Mouse (Mus musculus): ENCODE data around the gene Camsap3.

Gene Camsap3

DNA sequence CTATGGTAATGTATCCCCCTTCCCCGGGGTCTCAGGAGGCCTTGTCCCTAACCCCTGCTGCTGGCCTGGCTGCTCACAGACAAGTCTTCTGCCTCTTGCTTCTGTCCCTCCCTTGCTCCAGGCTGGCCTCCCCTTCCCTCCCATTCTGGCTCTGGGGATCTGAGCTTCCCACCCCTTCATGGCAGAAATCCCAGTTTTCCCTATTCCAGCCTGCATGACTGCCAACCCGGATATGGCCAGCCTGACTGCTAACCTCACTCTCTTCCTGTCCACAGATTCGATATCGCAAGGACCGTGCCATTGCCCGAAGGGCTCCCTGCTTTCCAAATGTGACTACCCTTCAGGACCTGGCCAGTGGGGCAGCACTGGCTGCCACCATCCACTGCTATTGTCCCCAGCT is 13.3 kb downstream of the Camsap3 start:
- in situ Hi-C loops (cut with MboI, MseI) = no loop called here

DNA sequence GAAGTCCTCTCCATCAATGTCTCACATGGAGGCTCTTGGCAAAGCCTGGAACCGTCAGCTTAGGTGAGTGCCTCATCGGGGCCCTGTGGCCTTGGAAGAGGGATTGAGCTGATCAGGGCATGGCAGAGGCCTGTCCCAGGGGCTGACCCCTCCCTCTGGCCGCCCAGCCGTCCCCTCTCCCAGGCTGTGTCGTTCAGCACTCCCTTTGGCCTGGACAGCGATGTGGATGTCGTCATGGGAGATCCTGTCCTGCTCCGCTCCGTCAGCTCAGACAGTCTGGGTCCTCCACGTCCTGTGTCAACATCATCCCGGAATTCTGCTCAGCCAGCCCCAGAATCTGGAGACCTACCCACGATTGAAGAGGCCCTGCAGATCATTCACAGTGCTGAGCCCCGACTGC is 16.3 kb downstream of the Camsap3 start:
- in situ Hi-C loops (cut with MboI, MseI) = no loop called here

DNA sequence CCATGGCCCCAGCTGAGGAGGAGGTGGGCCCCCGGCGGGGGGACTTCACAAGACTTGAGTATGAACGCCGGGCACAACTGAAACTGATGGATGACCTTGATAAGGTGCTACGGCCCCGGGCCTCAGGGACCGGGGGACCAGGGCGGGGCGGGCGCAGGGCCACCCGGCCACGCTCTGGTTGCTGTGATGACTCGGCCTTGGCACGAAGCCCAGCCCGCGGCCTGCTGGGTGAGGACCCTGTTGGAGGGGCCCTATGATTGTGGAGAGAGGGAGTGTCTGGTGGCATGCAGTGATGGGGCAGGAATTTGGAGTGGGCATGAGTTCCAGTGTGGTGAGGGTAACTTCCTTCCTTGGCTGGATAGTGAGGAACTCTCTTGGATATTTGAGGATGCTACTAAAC is 19.5 kb downstream of the Camsap3 start:
- in situ Hi-C loops (cut with MboI, MseI) = no loop called here

DNA sequence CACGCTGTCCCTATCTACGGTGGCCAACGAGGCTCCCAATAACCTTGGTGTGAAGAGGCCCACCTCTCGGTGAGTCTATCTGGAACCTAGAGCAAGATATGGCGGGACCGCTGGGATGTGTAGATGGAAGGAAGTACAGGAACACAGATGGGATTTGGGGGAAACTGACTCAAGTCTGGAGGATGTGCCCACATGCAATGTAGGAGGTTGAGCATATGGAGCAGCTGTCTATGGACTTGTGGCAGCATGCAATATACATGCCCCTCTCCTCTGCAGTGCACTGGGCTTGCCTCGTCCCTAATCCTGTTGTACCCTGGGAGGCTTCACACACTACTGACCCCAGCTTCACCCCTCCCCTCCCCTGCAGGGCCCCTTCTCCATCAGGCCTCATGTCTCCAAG is 20.7 kb downstream of the Camsap3 start:
- in situ Hi-C loops (cut with MboI, MseI) = no loop called here

DNA sequence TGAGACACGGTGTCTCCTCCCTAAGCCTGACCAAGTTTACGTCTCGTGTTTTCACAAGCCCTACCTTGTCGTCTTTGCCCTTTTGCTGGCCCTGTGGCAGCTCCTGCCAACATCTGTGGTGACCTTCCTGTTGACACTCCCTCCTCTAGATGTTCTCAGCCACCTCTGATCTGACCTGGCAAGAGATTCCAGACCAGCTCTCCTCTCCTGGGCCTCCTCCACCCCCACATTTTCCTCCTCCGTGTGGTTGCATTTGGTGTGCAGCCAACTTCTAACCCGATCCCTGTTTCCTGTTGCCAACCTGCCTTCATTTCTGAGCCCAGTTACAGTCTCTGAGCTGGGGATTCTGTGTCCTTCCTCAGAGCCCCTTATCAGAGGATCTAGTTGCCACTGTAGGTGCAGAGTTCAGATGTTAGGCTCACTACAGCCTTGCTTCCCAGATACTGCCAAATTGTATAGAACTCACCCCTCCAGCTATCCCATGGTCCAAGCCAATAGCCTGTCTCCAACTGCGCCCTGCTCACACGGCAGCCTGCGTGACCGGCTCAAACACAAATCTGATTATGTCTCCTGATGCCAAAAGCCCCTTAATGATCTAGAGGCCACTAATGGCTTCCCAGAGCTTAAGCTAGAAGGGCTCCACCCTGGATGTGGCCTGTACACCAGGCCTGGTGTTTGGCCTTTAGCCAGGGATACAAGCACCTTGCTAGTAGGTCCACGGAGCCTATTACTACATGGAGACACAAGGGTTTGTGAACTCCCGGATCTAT is 22.1 kb downstream of the Camsap3 start:
- in situ Hi-C loops (cut with MboI, MseI) = no loop called here

DNA sequence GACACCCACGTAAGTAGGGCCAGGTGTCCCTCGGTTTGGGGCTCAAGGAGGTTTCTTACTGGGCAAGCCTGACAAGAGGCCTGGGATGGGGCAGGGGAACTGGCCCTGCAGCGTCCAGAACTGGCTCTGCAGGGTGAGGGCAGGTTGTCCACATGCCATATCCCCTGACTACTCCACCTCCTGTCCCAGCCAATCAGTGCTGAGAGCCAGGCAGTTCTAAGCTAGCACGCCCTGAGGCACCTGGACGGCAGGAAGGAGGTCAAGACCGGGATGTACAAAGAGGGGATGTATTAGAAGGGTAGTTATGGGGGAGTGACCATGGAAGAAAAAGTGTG is 22.7 kb downstream of the Camsap3 start:
- in situ Hi-C loops (cut with MboI, MseI) = no loop called here

DNA sequence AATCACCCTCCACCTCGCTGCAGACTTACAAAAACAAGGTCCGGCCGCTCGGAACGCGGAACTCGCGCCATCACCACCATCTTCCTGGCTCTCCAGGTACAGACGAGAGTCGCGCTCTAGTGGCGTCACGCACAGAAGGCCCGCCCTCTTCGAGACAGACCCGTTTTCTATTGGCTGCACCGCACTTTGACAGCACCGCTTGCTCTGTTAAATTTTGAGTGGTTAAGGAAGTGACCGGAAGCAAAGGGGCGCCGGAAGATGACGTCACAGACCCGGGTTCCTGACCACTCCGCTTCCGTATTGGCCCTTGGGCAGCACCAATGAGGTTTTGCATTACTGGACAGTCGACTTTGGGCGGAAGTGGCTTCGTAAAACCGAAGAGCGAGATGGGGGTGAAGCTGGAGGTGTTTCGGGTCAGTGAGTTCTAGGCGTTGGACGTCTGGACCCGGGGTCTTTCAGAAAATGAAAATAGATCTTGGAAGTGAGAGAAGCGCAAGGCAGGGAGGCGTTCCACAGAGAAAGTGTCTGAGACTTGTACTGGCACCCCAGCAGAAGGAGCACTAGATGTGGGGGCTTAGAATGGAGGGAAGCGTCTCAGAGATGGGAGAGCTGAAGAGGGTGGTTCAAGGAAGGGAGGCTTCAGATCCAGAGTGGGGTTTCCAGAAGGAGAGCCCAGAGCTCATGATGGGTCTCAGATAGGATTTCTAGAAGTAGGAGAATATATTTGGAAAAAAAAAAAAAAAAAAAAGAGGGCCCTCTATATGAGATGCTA is 34.3 kb downstream of the Camsap3 start, which contains the start of the genes Xab2 and Pet100:
TSS of gene Xab2 (minus strand) at position 118 of the 772 bp plus-strand sequence.
TSS of gene Pet100 (plus strand) at position 350 of the 772 bp plus-strand sequence.
- in situ Hi-C loops (cut with MboI, MseI) = loop anchor here in 1 of 2 experiments (5.0 to 10.0 kb wide), 2 partner anchors 117 to 546 kb away; partner anchors contain the start of genes Evi5l and Mcoln1

DNA sequence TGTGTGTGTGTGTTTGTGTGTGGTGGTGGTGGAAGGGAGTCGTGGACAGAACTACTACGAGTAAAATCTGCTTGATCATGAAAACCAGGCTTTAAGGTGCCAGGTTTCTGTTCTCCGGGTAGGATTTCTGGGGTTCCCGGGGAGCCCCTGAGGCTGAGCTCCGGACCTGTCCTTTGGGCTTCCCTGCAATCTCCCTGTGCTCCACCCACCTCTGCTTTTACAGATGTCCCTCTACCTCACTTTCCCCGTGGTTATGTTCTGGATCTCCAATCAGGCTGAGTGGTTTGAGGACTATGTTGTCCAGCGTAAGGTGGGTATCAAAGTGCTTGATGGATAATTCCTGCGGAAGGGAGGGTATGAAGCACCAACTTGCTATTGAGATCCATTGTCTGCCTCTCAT is 35.0 kb downstream of the Camsap3 start:
- in situ Hi-C loops (cut with MboI, MseI) = loop anchor here in 1 of 2 experiments (5.0 to 10.0 kb wide), 2 partner anchors 117 to 545 kb away; partner anchors contain the start of genes Evi5l and Mcoln1

DNA sequence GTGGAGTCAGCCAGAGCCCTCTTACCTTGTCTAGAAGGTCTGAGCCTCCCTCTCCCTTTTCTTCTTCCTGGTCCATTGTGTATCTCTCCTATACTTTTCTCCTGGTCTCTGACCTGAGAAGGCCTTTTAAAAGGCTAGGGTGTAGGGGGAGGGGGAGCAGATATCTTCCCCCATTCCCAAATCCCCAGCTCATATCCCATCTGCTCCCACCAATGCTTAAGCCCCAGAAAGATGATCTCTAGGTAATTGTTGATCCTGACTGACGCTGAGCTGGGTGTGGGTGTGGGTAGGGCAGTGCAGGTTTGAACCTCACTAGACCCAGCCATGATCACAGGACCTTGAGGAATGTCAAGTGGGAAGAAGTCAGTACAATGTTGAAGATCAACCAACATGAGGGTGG is 38.4 kb downstream of the Camsap3 start, which contains the start of gene Pcp2:
TSS of gene Pcp2 (minus strand) at position 101 of the 400 bp plus-strand sequence.
- in situ Hi-C loops (cut with MboI, MseI) = loop anchor here in 1 of 2 experiments (10.0 kb wide), 1 partner anchor 121 kb away; the partner anchor contains the start of gene Mcoln1

DNA sequence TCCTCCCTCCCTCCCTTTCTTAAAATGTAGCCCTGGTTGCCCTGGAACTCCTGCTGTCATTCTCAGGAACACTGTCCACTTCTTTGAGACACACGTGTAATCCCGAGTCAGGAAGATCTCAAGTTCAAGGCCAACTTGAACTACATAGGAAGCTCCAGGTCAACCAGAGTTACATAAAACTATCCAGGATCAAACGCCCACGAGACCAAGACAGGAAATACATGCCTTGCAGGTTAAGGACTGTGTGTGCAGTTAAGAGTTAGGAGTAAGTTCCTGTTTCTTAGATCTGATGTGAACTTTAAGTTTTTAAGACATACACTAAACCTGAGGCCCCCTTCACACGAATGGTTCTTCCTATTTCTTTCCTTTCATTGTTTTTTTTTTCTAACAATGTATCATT is 39.9 kb downstream of the Camsap3 start:
- in situ Hi-C loops (cut with MboI, MseI) = loop anchor here in 1 of 2 experiments (10.0 kb wide), 1 partner anchor 122 kb away; the partner anchor contains the start of gene Mcoln1

DNA sequence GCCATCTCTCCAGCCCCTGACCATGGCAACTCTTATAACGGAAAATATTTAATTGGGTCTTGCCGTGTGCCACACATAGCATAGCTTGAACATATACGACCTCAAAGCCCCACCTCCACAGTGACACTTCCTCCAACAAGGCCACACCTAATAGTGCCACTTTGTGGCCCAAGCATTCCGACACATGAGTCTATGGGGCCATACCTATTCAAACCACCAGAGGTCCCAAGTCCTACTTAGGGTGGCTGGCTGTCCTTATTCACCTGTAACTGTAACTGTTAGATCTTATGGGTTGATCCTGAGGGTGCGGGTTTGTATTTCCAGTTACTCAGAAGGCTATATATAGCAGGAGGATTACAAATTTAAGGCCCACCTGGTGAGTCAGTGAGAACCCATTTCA is 40.9 kb downstream of the Camsap3 start:
- in situ Hi-C loops (cut with MboI, MseI) = loop anchor here in 1 of 2 experiments (10.0 kb wide), 1 partner anchor 123 kb away; the partner anchor contains the start of gene Mcoln1

DNA sequence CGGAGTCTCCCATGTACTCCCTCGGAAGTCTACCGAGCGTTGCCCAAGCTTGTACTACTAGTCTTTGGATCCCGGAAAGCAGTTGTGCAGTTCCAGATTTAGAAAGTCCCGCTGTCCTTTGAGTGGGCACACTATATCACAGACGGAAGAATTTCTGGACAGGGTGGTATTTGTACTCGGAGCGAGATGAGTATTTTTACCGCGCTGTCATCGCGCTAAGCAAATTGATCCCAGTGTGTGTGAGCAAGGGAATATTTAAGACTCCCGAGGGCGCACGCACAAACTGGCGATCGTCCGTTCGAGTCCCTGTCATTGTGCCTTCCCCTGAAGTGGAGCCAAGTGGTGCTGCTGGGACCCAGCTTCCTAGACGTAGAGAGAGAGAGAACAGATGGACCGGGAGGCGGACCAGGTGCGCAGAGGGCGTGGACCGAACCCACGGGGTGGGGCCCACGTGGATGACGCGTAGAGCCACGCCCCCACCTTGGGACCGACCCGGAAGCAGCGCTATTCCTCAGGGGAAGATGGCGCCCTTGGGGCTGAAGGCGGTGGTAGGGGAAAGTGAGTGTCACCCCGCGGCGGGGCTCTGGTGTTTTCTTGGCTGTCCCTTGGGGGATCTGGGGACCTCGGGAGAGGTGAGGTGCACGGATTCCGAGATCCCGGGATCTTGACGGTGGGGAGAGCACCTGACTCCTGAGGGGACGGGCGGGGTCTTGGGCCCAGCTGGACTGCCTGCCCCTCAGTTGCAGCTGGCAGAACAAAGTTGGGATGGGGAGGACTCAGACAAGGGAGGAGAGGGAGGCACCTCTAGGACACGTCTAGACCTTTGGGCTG is 43.8 kb downstream of the Camsap3 start, which contains the start of gene Stxbp2:
TSS of gene Stxbp2 (plus strand) at position 309 of the 831 bp plus-strand sequence.
- in situ Hi-C loops (cut with MboI, MseI) = loop anchor here (5.0 to 10.0 kb wide), 4 partner anchors 41 to 1044 kb away; partner anchors contain the start of genes Evi5l (in 1 of the 2), Fcor (in 1 of the 2), Gm49320 (in 1 of the 2) and Map2k7 (in 1 of the 2)

DNA sequence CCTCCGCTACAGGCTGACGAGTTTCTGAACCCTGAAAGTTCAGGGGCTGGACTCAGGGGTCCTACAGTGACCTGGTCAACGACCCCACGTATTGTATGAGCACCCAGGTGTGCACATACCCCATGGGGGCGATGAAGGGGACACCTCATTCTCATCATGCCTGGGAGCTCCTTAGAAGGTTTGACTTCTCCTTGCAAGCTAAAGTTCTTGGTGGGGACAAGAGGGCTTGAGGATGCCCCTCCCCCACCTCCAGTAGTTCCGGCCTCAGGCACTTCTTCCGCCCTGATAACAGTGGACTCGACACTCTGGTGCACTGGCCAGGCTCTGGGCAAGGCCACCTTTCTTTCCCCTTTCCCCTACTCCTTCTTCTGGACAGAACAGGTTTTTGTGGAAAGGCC is 44.4 kb downstream of the Camsap3 start:
- in situ Hi-C loops (cut with MboI, MseI) = loop anchor here (5.0 to 10.0 kb wide), 4 partner anchors 41 to 1043 kb away; partner anchors contain the start of genes Evi5l (in 1 of the 2), Fcor (in 1 of the 2), Gm49320 (in 1 of the 2) and Map2k7 (in 1 of the 2)

DNA sequence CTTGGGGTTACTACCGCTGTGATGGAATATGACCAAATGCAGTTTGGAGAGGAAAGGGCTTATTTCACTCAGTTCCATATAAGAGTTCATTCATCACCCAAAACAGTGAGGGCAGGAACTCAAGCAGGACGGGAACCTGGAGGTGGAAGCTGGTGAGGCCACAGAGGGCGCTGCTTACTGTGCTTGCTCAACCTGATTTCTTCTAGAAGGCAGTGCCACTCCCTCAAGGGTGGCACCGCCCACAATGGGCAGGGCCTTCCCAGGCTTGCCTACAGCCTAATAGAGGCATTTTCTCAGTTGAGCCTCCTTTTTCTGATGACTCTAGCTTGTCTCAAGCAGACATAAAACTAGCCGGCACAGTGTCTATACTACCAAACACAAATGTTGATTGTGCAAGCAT is 58.7 kb downstream of the Camsap3 start:
- in situ Hi-C loops (cut with MboI, MseI) = no loop called here

DNA sequence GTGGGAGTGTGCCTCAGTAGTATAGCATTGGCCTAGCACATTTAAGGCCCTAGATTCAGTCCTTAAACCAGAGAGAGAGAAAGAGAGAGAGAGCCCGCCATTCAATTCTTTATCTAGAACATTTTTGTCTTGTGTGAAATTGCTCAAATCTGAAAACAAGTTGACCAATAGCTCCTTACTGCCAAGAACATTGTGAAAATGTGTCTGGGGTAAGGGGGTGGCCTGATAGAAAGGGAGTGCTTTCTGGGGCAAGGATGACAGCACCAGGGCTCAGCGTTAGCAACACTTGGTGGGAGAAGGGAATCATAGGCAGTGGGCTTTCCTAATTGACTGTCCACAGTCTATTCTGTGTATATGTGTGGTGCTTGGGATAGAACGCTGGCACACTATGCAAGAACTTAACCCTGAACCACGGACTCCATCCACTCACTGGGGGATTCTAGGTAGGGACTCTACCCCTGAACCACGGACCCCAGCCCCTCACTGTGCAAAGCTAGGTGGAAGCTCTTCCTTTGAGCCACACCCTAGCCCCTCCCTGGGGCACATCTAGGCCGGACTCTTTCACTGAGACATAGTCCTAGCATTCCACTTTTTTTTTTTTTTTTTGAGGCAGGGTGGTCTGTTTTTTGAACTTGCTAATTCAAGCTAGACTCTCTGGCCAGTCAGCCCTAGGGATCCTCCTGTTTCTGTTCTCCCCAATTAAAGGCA is 59.9 kb downstream of the Camsap3 start:
- in situ Hi-C loops (cut with MboI, MseI) = no loop called here

DNA sequence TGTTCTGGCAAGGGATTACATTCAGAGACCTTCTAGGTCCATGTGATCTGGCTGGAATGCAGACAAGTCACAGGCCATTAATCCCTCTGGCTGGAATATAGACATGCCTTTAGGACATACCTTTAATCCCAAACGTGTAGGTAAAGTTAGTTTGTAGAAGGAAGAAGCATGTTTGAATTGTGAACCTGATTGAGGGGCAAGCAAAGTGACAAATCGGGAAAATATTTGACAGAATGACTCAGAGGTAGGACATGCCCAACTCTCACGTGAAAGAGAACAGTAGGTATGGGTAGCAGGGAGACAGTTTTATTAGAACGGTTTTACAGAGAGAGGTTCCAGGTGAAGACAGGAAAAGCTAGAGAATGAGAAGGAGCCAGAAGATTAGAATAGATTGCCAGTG is 60.5 kb downstream of the Camsap3 start:
- in situ Hi-C loops (cut with MboI, MseI) = no loop called here

DNA sequence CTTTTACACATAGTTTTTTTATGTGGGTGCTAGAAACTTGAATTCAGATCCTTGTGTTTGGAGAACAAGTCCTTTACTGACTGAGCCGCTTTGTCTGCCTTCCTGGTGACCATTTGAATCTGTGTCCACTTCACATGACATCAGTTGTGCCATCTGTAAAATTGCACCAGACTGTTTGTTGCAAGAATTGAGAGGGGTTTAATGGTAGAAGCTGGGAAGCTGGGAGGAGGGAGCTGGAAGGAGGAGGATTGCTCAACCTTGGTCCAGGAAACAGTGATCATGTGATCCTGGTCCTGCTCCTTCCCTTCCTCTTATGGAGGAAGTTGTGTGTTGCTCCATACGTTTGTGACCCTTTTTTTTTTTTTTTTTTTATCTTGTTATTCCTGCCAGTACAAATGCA is 61.2 kb downstream of the Camsap3 start:
- in situ Hi-C loops (cut with MboI, MseI) = no loop called here

DNA sequence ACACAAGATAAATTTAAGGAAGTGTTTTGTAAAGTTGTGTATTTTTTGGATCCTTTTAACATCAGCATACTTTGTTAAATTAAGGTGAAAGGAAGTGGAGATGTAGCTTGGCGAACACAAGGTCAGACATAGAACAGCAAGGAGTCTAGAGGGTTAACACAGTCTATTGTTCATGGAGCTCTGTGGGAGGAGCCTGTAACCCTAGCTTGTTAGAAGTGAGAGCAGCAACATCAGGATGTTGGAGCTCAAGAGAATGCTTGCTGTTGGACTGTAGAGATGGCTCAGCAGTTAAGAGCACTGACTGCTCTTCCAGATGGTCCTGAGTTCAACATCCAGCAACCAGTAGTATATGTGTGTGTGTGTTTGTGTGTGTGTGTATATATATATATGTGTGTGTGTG is 61.9 kb downstream of the Camsap3 start:
- in situ Hi-C loops (cut with MboI, MseI) = no loop called here

DNA sequence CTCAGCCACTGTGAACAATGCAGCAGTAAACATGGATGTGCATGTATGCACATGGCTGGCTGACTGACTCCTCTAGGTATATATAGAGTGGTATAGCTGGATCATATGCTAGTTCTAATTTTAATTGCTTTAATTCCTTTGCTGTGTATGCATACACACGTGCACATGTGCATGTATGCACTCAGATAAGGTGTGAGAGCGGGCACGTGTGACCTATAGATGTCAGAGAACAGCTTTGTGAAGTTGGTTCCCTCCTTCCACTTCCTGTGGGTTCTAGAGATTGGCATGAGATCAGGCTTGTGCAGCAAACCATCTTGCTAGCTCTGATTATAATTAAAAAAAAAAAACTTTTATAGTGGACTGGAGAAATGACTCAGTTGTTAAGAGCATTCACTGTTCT is 65.8 kb downstream of the Camsap3 start:
- in situ Hi-C loops (cut with MboI, MseI) = no loop called here
